Mouse (Mus musculus): Measurements from ENCODE around the gene Itpk1.

The Itpk1 gene

GRCm38 (mm10) chr12:102586286-102586881 lies 118.3 kb downstream of the Itpk1 start:
- DNase-seq, result no peak

GRCm38 (mm10) chr12:102585390-102585789 lies 119.3 kb downstream of the Itpk1 start:
- no peak for DNase-seq

- no peak for DNase-seq
Measured at GRCm38 (mm10) chr12:102582441-102582840, 122.3 kb downstream of the Itpk1 start.

GRCm38 (mm10) chr12:102581579-102582196 lies 123.0 kb downstream of the Itpk1 start:
- no peak for DNase-seq

- DNase-seq, result peak; percentile 93
Measured at GRCm38 (mm10) chr12:102579041-102579440, 125.7 kb downstream of the Itpk1 start.

GRCm38 (mm10) chr12:102576659-102577398 lies 127.9 kb downstream of the Itpk1 start:
- no peak for DNase-seq

GRCm38 (mm10) chr12:102575541-102576329 lies 129.0 kb downstream of the Itpk1 start:
- DNase-seq, result no peak

GRCm38 (mm10) chr12:102573036-102573435 lies 131.7 kb downstream of the Itpk1 start:
- DNase-seq, result no peak

GRCm38 (mm10) chr12:102571666-102572065 lies 133.1 kb downstream of the Itpk1 start:
- no peak for DNase-seq

GRCm38 (mm10) chr12:102570734-102571133 lies 134.0 kb downstream of the Itpk1 start:
- DNase-seq, result no peak

- DNase-seq, result no peak
Measured at GRCm38 (mm10) chr12:102570111-102570510, 134.6 kb downstream of the Itpk1 start.

- DNase-seq, result no peak
Measured at GRCm38 (mm10) chr12:102568219-102568618, 136.5 kb downstream of the Itpk1 start.

- DNase-seq, result no peak
Measured at GRCm38 (mm10) chr12:102566951-102567350, 137.8 kb downstream of the Itpk1 start.

GRCm38 (mm10) chr12:102565086-102565485 lies 139.6 kb downstream of the Itpk1 start:
- DNase-seq, result no peak

- DNase-seq, result no peak
Measured at GRCm38 (mm10) chr12:102557372-102557771, 147.4 kb downstream of the Itpk1 start.

GRCm38 (mm10) chr12:102555850-102556249 lies 148.9 kb downstream of the Itpk1 start:
- no peak for DNase-seq

GRCm38 (mm10) chr12:102554721-102555516 lies 149.8 kb downstream of the Itpk1 start, which contains the start of gene Chga:
Gene Chga (plus strand): TSS chr12:102554969.
- DNase-seq, result peak; percentile 88

GRCm38 (mm10) chr12:102553705-102554275 lies 150.9 kb downstream of the Itpk1 start:
- no peak for DNase-seq

GRCm38 (mm10) chr12:102552001-102552400 lies 152.7 kb downstream of the Itpk1 start:
- DNase-seq, result no peak

- DNase-seq, result no peak
Measured at GRCm38 (mm10) chr12:102551186-102551585, 153.5 kb downstream of the Itpk1 start.

GRCm38 (mm10) chr12:102550529-102550928 lies 154.2 kb downstream of the Itpk1 start:
- DNase-seq, result peak; percentile 92

GRCm38 (mm10) chr12:102545122-102545521 lies 159.6 kb downstream of the Itpk1 start:
- DNase-seq, result no peak
